Mouse (Mus musculus) heart, postnatal 0 days (tissue): ENCODE results near the gene Smyd1.

ENCODE experiments used
- CTCF ChIP-seq: IDR thresholded peaks from 2 replicates; pipeline ENCODE4 v1.5.1; 2016; ENCODE audit warnings: antibody characterized with exemption, control low read depth, low read depth
- EP300 ChIP-seq: IDR thresholded peaks from 2 replicates; pipeline ENCODE4 v1.6.1; 2016; ENCODE audit warnings: antibody characterized with exemption, low read depth

DNA sequence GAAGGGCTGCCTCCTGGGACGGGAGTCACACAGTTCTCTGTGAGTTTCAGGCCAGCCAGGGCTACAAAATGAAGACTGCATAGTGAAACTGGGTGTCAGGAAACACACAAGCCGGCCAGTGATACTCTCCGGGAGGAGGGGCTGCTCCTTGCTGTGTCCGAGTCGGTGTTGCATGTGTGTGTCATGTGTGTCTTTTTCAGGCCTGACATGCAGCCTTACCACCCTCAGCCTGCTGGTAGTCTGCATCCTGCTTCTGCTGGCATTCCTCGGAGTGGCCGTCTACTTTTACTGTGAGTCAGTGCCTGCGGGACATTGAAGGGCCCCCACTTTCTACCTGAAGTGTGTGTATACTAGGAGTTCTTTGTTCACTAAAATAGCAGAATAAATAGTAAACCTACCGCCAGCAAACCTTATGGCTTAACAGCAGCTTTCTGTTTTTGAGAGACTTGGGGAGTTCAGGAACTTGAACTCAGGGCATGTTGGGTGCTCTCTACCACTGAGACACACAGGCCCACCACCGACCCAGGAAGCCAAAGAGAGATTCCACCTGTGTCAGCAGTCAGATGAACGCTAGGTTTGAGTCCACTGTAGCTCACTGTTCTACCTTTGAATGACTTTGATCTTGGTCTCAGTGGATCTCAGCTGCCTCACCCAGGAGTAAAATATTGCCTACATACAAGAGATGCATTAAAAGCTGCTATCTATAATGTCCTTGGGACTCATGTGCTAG, 10.4 kb upstream of the Smyd1 start:
- TF ChIP-seq CTCF (no peak), EP300 (no peak)
